Mouse (Mus musculus): ENCODE results near the gene Angptl2.
"Not testable (repeated sequence)": the region's sequence is repeated elsewhere in the genome, so short reads cannot be mapped to it uniquely, and the experiment has no call there.

The Angptl2 gene

DNA sequence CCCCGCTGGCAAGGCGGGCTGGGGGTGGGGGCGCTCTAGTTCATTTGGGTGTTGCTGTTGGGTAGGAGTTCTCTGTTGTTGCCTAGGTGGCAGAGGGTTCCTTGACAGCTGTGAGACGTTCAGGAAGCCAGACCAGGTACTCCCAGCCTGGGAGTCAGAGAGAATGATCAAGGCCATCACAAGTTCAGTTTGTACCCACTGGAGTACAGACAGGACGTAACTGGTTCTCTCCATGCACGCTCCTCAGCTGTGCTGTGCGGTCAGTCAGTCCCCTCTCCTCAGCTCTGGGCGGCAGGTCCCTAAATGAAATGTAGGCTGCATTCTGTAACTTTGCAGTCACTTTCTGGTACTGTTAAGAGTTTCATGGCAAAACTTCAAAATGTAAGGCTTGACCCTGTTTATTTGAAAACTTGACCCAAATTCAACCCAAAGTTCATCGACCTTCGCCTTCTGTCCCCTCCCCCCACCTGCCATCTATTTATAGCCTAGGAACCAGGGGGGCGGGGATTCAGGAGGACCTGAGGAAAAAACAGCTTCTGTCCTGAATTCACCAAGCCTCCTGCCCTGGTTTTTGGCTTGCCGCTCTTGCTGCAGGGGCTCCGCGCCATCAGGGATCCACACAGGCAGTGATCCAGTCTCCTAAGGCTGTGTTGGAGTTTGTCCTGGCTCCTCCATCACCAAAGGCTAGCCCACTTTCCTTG is 15.4 kb upstream of the Angptl2 start:
- DNase-seq (ENCODE audit: low spot score in 2 of 2), result no peak

DNA sequence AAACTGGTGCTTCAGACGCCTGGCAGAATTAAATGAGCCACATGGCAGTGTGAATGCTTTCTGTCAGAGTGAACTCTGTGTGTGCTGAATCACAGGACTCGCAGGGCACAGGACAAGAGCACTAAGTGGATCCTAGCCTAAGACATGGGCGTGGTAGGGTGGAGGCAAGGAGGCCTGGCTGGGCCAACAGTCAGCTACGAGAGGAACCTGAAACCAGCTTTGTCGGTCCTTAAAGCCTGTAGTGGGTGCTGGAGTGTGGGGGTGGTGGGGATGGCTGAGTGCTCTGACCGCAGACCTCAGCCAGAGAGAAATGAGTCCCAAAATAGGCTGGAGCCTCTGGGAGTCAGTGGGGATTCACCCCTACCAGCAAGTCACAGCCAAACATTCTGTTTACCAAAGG is 12.6 kb upstream of the Angptl2 start:
- DNase-seq (ENCODE audit: low spot score in 2 of 2), result no peak

DNA sequence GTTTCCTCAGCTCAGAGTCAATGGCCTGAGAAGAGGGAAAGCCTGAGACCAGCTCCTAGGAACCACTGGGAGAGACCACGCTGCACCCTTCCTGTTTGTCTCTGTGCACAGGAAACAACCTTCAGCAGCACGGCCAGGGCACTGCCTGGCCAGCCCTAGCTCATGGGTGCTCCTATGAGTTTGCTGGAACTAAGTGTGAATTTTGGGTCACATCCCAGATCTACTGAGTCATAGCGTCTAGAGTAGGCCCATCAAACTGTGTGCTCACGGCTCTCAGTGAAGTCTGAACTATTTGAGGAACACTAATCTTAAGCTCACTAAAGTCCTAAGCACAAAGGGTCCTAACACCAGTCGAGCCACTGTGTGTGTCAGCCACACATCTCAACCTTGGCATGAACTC is 10.9 kb upstream of the Angptl2 start:
- no peak for DNase-seq (ENCODE audit: low spot score in 2 of 2)

DNA sequence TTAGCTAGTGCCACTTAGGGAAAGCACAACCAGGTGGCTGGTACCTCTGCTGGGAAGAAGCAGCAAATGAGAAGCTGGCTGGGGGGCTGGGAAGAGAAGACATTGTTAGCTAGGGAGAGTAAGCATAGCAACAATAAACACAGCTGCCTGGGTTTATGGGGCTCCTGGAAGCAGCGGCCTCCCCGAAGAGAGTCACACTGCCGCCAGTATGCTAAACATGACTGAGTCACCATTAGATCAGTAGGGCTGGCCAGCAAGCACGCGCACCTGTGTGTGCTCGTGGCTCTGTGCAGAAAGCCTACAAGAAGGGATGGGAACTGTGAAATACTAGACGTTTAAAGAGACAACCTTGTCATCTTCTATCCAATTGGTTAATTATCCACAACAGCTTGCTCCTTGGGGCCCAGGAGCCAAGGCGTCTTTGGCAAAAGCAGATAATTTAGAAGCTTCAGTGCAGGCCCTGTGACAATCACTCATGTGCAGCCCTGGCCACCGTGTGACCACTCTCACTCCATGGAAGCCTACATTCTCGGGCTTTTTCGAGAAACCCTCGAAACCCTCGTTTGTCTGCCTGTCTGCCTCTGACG is 9.8 kb upstream of the Angptl2 start:
- no peak for DNase-seq (ENCODE audit: low spot score in 2 of 2)

DNA sequence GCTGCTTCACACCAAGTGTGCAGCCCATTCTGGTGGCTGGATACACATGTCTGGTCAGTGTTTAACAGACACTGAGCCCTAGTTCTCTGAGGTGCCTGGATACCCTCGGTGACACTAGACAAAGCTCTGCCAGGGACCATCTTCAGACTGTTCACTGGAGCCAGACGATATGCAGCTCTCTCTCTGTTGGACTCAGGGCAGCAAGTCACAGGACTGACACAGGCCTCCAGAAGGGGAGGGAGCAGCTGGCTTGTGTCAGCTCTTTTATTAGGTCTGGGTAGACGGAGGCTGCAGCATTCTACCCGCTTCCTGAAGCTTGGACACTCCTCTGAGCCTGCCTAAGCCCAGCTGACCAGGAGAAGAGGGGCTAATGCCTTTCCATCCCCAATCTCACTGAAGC is 8.8 kb upstream of the Angptl2 start:
- DNase-seq (ENCODE audit: low spot score in 2 of 2), result no peak

DNA sequence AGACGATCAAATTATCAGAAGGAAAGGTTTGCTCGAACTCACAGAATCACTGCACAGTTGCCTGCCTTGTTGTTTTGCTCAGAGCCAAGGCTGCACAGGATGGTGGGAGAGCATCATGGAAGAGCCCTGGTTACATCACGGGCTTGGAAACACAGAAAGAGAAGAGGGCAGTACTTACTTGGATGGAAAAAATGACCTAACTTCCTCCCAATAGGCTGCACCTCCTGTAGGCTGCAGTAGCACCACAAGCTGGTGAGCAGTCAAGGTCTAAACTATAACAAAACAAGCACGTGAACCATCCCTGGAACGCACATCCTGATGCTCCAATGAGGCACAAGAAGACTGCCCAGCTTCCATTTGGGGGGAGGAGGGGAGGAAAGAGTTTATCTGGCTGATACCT is 7.7 kb upstream of the Angptl2 start:
- DNase-seq (ENCODE audit: low spot score in 2 of 2), result no peak

DNA sequence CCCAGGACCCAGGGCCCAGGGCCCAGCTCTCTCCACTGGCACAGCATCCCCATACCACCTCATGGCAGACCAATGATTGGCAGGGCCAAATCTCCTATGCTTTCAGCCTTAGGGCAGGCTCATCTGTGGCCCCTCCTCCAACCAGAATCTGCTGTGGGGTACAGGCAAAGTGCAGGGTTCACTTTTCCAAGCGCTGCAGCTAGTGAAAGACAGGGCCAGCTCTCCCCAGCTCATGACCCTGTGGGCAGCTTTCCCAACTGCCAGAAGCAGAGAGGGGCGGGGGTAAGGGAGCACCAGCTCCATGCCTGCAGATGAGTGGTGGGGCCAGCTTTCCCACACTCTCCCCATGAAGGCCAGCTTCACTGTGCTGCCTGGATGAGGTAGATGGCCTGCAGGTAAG is 5.0 kb upstream of the Angptl2 start:
- DNase-seq (ENCODE audit: low spot score in 2 of 2), result no peak

DNA sequence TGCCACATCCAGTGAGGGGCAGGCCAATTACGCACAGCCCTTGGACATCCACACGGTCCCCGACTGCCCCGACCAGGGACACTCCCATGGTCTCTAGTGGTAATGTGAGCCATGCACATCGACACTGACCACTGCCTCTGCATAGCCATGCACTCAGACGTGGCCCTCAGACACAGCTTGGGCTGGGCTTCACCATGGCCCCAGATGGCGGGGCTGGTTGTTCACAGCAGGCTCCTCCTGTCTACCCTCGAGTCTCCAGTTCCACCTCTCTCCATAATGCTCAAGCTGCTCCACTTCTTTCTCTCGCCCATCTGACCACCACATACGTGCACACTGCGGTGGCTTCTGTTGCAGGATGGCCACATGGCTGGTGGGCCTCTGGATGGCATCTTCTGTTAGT is 4.6 kb upstream of the Angptl2 start:
- DNase-seq (ENCODE audit: low spot score in 2 of 2), result not testable (repeated sequence)

DNA sequence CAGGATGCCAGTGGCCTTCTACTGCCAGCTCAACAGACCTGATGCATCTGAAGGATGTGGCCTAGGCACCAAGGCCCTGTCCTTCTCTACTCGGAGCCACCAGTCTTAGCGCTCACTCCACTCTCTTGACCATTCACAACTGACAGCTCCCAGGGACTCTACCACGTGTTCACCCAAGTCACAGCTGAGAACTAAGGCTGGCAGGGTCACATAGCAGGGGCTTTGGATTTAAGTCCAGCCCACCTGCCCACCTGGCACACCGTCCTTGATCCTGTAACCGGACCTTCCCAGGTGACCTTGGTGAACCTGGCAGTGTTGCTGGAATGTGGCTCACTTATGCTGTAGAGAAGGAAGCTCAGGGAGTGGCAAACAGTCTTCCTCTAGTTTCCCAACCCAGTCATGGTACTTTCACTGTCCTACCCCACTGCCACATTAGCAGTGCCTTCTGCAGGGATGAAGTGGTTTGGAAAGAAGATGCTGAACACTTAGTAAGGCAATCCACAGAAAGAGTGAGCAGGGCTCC is 631 bp upstream of the Angptl2 start:
- no peak for DNase-seq (ENCODE audit: low spot score in 2 of 2)

DNA sequence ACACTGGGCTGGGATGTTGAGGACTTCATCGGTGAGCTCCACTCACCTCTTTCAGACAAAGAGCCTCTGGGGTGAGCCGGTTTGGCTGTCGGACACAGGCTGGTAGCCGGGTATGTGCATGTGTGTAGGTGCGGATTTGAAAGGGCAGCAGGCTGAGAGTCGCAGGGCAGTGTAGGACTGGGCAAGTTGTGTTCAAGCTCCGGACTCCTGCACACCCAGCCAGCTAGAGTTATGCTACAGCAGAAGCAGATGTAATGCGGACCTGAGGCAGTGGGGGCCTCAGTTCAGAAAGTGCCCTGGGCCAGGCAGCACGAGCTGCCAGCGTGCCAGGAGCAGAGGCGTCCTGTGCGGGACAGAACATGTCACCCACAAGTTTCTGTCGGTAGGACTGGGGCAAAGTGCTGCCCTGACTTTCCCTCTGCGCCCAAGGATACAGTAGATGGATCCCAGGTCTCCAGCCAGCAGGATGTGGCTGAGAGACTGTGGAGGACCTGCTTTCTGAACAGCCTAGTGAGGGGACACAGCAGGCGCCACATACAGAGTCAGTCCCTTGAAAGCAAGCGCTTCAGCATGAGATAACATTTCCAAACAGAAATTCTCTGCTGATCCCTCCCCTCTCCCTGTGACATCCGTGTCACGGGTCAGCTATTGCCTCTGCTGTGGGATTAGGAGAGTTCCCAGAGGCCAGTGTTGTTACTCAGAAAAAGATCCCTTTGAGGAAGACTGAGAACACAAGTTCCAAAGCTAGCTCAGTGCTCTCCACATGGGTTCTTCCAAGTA is 966 bp downstream of the Angptl2 start:
- no peak for DNase-seq (ENCODE audit: low spot score in 2 of 2)

DNA sequence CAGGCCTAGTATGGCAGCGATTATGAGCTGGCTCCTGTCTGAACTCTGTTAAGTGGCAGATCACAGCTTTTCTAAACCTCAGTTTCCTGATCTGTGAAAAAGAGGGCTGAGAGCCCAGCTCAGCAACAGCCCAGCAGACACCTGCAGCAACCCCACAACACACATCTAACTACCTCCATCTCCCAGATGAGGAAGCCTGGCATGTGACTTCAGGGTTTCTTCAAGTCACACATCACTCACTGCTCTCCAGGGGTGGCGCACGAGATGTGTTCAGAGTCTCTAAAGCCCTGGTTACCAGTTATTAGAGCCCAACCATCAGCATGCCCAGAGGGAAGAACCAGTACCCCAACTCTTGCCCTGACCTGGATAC is 1.5 kb downstream of the Angptl2 start:
- DNase-seq (ENCODE audit: low spot score in 2 of 2), result no peak

DNA sequence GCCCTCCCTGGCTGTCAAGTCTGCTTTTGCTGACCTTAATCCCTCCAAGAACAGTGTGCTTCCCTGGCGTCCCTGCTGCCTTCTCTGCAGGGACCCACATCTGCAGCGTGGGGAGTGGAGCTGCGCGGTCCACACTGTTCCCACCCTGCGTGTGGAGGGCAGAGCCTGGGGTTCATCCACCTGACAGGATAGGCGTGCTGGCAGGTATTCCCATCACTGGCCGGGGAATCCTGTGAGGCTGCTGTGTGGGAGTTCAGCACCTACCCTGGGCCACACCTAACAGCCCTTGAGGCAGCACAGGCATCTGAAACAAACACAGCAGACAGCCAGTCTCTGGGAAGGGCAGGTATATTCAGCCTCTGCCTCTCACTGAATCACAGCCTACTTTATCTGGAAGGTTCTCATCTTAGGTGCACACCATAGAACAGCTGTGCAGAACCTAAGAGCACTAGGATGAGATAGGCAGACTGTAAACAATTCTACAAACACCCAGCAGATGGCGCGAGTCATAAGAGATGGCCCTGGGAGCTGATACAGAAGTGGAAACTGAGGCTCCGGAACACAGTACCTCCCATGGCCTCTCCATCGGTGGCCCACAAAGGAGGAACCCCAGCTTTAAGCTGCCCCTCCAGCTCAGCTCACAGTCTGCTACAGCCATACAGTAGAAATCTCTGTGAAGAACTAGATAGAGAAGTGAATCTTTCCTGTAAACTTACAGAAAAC is 3.2 kb downstream of the Angptl2 start:
- no peak for DNase-seq (ENCODE audit: low spot score in 2 of 2)

DNA sequence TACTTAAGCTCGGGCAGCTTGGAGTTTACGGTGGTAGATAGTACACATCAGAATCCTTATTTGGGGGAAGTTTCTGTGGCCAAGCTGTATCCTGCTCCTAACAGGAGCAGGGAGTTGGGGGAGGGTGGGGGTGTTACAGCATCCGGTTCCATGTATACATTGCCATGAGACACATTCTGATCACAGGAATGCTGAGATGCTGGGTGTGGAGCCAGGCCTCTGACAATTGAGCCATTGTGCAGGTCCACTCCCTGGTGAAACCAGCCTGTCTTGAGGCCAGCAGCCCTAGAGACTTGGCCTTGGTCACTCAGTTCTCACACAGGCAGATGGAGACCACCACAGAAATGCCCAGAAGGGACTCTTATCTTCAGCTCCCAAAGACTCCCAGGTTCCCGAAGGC is 3.8 kb downstream of the Angptl2 start:
- no peak for DNase-seq (ENCODE audit: low spot score in 2 of 2)

DNA sequence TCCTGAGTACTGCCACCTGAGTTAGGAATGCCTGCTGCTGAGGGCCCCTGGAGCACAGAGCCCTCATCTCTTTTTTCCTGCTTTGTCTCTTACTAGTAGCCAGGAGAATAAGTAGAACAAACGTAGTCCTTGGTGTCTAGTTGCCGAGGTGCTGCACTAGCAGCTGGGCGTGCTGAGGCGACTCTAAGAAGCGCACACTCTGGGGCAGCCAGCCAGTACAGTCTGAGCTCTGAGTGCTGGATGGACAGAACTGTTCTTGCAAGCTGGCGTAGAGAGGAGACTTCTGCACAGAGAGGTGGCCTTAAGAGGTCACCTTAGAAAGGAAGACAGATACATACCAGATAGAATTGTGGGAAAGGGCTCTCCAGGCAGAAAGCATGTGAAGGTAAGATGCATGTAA is 4.4 kb downstream of the Angptl2 start:
- no peak for DNase-seq (ENCODE audit: low spot score in 2 of 2)

DNA sequence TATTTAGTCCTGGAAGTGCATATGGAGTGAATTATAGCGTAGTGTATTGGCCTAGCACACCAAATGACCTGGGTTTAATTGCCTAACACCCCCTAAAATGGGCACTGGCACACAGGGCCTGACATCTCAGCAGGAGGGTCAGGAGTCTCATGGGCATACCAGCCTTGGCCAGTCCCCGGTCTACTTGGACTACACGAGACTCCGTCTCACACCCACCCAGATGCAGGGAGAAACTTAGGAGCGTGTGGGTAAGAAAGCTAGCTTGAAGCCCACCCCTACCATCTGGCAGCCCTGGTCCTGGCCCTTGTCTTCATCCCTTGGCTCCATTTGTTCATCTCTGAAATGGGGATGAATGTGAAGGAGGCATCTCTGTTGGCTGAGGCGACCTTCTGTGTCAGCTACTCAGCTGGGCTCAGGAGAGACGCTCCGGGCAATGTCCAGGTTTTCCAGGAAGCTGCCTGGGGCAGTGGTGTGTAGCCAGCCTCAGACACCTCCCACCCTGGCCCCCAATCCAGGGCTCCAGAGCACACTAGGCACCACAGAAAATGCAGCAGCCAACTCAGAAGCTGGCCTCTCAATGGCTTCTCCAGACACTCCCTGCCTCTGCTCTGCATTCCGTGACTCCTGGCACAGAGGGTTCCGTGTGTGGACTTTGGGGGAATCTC is 4.9 kb downstream of the Angptl2 start:
- DNase-seq (ENCODE audit: low spot score in 2 of 2), result no peak

DNA sequence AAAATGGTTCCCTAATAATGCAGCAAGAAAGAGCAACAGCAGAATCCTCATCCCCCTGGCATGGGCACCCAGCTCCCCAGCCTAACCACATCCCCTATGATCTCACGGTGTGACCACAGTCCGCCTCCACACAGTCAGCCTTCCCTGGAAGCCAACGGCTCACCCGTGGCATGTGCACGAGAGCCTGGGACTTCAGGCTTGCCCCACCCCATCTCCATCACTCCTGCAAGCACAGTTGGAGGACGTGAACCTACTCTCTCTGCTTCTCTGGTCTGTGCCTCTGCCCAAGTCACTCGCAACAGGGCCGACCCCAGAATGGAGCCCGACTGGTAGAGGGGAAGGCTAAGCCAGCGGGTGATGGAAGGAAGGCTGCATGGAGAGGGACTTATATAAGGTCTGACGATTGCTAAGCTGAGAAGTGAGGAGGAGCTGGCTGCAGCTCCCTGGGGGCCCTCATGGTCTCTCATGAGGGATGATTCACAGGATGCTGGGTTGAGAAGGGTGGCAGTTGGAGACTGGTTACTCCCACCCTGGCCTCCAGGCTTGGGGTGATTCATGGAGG is 5.6 kb downstream of the Angptl2 start:
- no peak for DNase-seq (ENCODE audit: low spot score in 2 of 2)

DNA sequence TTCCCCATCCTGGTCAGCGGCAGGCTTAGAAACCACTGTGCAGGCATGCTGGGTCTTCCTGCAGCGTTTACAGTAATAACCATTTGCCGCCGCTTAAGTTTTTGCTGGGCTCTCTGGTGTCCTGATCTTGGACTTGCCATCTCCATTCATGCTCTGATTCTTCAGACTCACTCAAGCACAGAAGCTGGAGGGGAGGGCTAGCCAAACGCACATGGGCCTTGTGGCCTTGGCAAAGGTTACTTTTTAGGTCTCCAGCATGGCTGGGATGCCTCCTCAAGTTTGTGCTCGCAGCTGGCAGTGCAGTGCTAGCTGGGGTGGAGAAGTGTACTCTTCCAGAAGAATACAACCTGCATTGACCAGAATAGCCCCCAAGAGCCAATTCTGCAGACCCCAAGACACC is 6.6 kb downstream of the Angptl2 start:
- no peak for DNase-seq (ENCODE audit: low spot score in 2 of 2)

DNA sequence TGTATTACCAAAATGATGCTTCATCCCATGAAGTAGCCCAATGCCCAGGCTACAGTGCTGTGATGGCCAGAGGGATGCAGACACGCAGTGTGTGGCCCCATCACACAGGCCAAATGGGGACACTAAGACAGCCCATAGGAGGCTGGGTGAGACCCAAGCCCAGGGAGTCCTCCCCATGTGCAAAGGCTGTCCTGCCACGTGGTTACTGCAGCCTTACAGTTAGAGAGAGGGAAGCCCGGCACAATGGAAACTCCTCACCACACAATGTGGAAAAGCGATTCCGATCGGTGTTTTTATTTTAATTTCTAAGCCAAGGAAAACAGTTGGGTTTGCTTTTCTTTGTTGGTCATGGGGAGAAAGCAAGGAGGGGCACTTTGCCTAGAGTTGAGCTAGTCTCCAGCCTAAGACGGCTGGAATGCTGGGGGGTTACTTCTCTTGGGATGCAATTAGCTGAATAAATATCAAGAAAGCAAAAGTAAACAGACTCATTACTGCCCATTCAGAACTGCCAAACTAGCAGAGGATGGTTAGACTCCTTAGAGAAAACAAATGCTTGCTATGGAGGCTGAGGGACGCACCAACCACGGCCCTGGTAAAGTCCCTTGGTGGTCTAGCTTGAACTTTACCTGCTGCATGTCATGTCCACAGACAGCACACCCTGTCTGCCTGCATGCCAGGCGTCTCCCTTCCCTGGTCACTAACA is 7.9 kb downstream of the Angptl2 start:
- no peak for DNase-seq (ENCODE audit: low spot score in 2 of 2)

DNA sequence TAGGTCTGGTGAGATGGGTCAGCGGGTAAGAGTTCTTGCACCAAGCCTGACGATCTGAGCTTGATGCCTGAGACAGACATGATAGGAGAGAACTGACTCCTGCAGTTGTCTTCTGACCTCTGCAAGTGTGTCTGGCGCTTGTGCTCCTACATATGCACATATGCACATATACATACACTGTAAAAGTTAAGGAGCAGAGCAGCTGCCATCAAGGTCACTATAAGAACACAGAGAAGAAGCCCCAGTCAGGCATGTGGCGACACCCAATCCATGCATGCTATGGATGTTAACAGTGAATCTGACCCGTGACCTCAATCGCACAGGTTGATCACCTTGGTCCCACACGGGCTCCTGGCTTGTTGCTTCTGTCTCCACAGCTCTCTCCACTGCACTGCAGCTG is 10.1 kb downstream of the Angptl2 start:
- DNase-seq (ENCODE audit: low spot score in 2 of 2), result no peak

DNA sequence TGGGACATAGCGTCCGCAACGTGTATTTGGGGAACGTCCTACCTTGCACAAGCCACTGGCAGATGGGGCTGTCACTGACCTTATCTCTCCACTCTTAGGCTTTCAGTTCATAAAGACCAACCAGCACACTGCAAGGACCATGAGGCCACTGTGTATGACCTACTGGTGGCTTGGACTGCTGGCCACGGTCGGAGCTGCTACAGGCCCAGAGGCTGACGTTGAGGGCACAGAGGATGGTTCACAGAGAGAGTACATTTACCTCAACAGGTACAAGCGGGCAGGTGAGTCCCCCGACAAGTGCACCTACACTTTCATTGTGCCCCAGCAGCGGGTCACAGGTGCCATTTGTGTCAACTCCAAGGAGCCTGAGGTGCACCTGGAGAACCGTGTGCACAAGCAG is 12.2 kb downstream of the Angptl2 start:
- DNase-seq (ENCODE audit: low spot score in 2 of 2), result no peak

DNA sequence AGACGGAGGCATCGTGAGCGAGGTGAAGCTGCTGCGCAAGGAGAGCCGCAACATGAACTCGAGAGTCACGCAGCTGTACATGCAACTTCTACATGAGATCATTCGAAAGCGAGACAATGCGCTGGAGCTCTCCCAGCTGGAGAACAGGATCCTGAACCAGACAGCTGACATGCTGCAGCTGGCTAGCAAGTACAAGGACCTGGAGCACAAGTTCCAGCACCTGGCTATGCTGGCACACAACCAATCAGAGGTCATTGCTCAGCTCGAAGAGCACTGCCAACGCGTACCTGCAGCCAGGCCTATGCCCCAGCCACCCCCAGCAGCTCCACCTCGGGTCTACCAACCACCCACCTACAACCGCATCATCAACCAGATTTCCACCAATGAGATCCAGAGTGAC is 12.7 kb downstream of the Angptl2 start:
- no peak for DNase-seq (ENCODE audit: low spot score in 2 of 2)

All from natural killer cell, adult 2 months (primary cell).